Mouse (Mus musculus) liver, embryonic 14.5 days (tissue): ENCODE data around the gene Shank2.

Experiments
- CTCF ChIP-seq: IDR thresholded peaks from 2 replicates; pipeline ENCODE4 v1.5.1; 2016; ENCODE audit warnings: antibody characterized with exemption, low read depth, control low read depth
- EP300 ChIP-seq: IDR thresholded peaks from 2 replicates; pipeline ENCODE4 v1.6.1; 2016; ENCODE audit warnings: antibody characterized with exemption, low read depth

DNA sequence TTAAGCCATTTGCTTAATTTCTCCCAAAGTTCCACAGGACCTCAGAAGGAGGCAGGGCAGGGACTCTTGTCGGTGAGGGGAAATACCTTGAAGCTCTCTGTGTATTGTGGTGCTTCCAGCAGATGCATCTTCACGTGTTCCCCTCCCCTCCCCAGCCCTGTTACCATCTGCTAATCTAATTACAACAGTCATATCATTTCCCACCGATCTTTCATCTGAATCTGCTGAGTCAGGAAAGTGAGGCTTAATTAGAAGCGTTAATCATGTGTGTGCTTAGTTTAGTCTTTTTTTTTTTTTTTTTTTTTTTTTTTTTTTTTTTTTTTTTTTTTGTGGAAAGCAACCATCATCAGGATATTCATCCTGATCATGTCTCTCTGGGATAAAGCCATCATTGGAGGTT, 256.6 kb downstream of the Shank2 start:
- TF ChIP-seq CTCF (no peak), EP300 (no peak)
